Mouse (Mus musculus): Measurements from ENCODE around the gene Gdf11.

Gdf11 gene

DNA sequence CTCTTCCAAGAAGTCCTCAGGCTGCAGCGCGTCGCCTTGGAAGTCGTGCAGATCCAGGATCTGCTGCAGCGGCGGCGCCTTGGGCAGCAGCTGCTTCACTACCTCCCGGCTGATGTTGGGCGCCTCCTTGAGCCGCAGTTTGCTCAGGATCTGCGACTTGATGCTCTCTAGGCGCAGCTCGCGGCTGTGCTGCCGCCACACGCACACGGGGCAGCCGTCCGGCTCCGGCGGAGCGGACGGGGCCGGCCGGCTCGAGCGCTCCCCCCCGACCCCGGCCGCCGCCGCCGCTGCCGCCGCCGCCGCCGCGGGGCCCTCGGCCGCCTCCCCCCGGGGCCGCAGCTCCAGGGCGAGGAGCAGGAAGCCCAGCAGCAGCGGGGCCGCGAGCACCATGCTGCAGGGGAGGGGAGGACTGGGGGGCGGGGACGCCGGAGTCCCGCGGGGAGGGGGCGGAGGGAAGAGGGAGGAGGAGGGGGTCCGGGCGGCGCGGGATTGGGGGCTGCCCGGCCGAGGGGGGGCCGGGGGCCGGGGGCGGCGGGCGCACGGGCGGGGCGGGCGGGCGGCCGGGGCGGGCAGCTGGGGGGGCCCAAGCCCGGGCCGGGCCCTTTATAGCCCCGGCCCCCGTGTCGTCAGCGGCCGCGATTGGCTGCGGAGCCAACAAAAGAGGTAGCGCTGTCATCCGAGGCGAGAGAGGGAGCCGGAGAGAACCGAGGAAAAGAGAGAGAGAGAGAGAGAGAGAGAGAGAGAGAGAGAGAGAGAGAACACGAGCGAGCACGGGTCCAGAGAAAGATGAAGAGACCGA lies at the start of gene Gdf11:
Gdf11 (minus strand) TSS at position 423 of the 799 bp plus-strand sequence.
- no peak for DNase-seq (ENCODE audit: low spot score in 2 of 2)

DNA sequence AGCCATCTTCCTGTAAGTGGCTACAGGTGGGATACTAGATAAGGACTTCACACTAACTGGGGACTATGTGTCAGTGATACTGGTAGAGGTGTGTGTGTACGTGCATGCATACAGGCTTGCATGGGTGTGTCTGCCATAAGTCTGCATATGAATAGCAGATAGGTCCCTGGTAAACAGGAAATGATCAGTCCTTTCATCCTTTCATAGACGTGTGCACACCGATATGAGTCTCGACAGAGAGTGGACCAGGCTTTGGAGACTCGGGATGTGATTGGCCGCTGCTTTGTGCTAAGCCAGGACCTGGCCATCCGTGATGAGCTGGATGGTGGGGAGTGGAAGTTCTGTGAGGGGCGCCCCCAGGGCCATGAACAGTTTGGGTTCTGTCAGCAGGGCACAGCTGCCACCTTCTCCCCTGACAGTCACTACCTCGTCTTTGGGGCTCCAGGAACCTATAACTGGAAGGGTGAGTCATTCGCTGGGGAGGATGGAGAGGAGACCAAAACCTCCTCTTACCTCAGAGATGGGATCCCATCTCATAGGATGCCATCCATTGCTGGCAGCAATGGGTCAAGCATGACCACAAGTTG lies 49.0 kb upstream of the Gdf11 start:
- no peak for DNase-seq (ENCODE audit: low spot score in 2 of 2)

GRCm38 (mm10) chr10:128938974-128939373 lies 47.5 kb upstream of the Gdf11 start:
- no peak for DNase-seq (ENCODE audit: low spot score in 2 of 2)

- DNase-seq (ENCODE audit: low spot score in 2 of 2), result no peak
Observed at GRCm38 (mm10) chr10:128938457-128938856, 46.9 kb upstream of the Gdf11 start.

DNA sequence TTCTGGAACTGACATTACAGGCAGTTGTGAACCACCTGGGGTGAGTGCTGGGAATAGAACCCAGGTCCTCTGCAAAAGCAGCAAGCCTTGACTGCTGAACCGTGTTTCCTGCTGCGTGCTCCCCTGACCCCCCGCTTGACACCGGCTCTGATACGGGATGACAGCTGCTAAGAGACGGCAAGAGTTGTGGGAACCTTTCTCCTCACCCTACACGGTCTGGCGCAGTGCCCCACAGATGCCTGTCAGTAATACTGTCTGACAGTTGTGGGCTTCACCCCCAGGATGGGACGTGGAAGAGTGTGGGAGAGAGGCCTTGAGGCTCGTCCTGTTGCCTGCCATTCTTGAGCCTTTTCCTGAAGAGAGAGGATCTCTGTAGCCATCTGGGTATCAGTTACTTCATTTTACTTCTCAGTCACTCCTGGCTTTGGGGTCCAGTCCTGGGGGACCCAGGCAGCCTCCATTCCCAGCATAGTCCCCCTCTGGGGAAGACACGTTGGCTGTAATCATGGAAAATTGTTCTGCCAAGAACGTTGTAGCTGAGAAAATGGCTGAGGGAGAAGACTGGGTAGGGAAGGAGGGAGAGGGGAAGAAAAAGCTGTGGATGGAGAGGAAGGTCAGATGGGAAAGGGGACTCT lies 46.4 kb upstream of the Gdf11 start:
- DNase-seq (ENCODE audit: low spot score in 2 of 2), result no peak

DNA sequence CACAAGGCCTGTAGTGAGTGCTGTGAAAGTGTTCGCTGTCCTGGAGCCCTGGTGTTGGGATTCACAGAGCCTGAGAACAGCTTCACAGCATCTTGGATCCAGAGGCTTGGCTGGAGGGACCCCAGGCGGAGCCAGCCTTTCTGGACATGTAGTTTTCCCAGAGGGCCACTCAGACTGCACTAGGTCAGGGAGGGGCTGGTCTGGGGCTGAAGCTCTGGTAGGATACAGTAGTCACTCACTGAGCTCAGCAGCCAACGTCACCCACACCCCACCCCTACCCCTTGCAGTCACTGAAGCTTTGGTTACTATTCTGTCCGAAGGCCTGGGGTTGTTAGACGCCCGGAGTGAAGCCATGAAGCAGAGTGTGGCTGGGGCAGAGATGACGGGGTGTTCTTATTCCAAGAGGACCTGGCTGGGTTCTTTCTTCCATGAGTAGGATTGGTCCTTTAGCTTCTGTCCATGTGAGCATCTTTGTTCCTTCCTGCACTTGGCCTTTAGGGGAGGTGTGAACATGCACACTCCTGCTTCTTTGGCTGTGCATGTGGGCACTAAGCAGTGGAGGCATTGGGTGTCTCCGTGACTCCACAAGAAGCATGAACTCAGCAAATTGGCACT lies 44.4 kb upstream of the Gdf11 start:
- DNase-seq (ENCODE audit: low spot score in 2 of 2), result no peak

GRCm38 (mm10) chr10:128934997-128935787 lies 43.7 kb upstream of the Gdf11 start:
- no peak for DNase-seq (ENCODE audit: low spot score in 2 of 2)

DNA sequence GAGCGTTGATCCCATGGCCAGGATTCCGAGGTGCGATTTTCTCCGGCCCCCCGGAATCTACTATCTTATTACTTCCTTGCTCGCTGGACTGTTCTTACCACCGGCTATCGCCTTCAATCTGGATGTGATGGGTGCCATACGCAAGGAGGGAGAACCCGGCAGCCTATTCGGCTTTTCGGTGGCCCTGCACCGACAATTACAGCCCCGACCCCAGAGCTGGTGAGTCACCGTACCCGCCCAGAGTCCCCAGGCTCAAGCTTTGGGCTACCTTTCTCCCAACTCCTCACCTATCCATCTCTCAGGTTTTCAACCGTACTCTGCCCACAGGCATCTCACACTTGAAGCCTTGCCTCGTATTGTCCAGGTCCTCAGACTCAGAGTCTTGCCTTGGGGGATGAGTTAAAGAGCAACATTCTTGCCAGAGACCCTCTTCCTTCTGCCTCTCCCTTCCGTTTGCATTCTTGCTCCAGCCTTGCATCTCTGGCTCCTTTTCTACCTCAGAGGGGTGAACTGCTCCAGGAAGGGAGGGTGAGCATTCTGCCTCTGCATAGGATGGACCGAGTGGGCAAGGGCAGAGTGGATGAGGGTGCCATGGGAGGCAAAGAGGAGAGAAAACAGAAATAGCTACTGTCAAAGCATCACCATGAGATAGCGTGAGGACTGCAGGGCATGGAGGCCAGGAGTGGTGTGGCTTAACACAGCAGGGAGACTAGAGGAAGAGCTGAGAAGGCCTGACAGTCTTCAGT lies 42.6 kb upstream of the Gdf11 start:
- DNase-seq (ENCODE audit: low spot score in 2 of 2), result no peak

DNA sequence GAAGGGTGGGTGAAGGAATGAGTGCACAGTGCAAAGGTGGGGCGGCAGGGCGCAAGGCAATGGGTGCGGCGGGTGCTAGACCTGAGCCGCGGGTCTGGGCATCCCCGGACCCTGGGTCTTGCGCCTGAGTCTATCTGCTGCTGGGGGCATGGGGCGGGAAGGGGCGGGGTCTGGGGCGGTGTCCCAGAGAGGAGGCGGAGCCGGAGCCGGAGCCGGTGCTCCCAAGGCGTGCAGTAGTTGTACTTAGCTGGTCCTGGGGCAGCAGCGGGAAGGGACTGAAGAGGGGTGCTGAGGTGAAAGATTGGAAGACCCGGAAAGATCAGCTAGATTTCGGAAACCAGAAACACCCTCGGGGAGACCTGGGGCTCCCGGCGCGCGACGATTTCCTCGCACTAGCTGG lies 42.1 kb upstream of the Gdf11 start, which contains the start of gene Itga7:
Itga7 (plus strand) TSS at position 245 of the 400 bp plus-strand sequence.
- no peak for DNase-seq (ENCODE audit: low spot score in 2 of 2)

DNA sequence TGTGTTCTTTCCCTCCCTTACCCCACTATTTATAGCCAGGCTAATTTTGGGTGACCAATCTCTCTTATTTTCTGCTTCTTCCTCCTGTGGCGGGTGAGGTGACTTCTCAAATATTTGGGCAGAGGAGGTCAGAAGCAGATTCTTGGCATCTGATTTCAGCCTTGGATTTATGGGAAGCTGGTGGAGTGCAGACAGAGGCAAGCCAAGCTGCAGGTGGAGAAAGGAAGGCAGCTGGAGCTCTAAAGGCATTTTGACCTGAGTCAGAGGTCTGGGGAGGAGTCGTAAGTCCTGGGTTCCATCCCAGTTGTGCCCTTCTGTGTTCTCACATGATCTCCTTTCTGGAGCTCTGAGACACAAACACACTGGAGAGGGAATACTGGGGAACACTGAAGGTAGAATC lies 39.9 kb upstream of the Gdf11 start:
- no peak for DNase-seq (ENCODE audit: low spot score in 2 of 2)

DNA sequence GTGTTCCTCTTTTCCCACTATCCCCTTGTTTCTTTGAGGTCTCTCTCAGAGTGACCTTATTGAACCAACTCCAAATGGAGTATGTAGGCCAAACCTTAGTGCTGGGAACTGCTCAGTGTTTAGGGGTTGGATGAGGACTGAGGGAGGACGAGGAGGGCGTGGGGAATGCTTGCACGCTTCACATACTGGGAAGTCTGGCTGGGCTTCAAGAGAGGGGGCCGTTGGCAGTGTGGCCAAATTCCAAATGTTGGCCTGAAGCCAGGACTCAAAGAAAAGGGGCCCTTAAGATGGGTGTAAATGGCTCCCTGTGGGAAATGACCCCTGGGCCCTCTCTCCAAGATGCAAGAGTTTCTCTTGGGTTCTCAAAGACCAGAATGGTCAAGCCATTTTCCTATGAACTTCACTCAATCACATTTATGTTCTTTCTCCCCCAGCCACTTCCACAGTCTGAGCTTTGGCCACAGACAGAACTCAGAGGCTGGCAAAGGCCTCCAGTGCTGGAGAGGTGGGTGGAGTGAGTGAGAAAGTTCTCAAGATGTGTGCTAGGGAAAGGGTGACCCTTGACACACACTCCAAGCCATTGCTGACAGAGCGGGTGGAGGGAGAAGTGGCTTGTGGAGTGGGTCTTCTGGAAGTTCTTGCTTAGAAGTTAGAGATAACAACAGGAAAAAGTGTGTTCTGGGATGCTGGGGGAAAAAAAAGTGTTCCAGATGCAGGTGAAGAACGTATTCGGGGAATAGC lies 38.3 kb upstream of the Gdf11 start:
- DNase-seq (ENCODE audit: low spot score in 2 of 2), result no peak

DNA sequence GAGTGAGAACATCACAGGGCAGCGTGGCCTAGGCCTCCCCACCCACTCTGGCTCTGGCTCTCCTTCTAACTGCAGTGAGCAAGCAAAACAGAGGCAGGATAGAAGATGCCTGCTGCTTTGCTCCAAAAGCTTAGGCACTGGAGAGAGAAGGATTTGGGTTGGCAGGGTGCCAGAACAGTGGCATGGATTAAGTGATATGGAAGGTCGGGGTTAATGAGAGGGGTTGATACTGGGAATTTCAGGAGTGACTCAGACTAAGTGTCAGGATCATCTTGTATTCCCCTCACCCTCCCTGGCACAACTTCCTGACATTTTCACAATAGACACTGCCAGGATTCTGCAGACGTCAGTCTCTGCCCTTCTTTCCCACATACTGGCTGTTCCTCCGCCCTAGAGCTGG lies 36.8 kb upstream of the Gdf11 start:
- DNase-seq (ENCODE audit: low spot score in 2 of 2), result no peak

DNA sequence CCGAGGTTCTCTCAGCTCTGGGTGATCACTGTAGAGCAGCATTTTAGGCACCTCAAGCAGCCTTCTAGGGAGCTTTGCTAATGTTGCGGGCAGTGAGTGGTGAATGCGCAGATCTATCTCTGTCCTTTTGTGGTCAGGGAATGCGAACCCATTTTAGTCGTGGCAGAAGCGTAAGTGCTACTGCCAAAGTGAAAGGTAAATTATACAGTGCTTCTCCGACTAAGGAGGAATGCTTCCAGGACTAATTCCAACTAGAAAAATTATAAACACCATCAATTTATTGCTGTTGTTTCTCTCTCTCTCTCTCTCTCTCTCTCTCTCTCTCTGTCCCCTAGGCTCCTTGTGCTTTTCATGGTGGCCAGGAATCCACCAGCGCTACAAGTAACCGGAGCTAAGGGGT lies 32.4 kb upstream of the Gdf11 start, which contains the start of gene Bloc1s1:
Bloc1s1 (minus strand) TSS at position 101 of the 400 bp plus-strand sequence.
- no peak for DNase-seq (ENCODE audit: low spot score in 2 of 2)

- DNase-seq (ENCODE audit: low spot score in 2 of 2), result peak; percentile 92 to 96
Observed at GRCm38 (mm10) chr10:128923013-128923691, 31.6 kb upstream of the Gdf11 start.

GRCm38 (mm10) chr10:128922822-128923012 lies 31.2 kb upstream of the Gdf11 start, which contains the start of gene Rdh5:
Gene Rdh5 (minus strand): TSS chr10:128922888.
- DNase-seq (ENCODE audit: low spot score in 2 of 2), result no peak

- no peak for DNase-seq (ENCODE audit: low spot score in 2 of 2)
Observed at GRCm38 (mm10) chr10:128921883-128922821, 30.6 kb upstream of the Gdf11 start.

- no peak for DNase-seq (ENCODE audit: low spot score in 2 of 2)
Observed at GRCm38 (mm10) chr10:128921251-128921650, 29.7 kb upstream of the Gdf11 start.

- no peak for DNase-seq (ENCODE audit: low spot score in 2 of 2)
Observed at GRCm38 (mm10) chr10:128920736-128921161, 29.2 kb upstream of the Gdf11 start.

GRCm38 (mm10) chr10:128919966-128920365 lies 28.4 kb upstream of the Gdf11 start:
- DNase-seq (ENCODE audit: low spot score in 2 of 2), result no peak

Data from spleen, postnatal 4 days (tissue).